Mouse (Mus musculus) bone marrow macrophage, adult 2 months (primary cell): ENCODE measurements at regions not wholly inside any gene's neighbourhood (a gene's known extent, or its start where the extent isn't known, plus 50 kb on each side); places are given as distances from the start of the nearest gene placed in this dataset.

ENCODE experiments used
- CTCF ChIP-seq: IDR thresholded peaks from 2 replicates; pipeline ENCODE4 v1.5.1; 2012; ENCODE audit warnings: low read depth, mild to moderate bottlenecking, low read length, moderate library complexity
- POLR2A ChIP-seq: IDR thresholded peaks from 2 replicates; pipeline ENCODE4 v1.6.1; 2012; ENCODE audit warnings: mild to moderate bottlenecking, low read depth, low read length, borderline replicate concordance

GRCm38 (mm10) chr16:24094566-24094965 is 105.9 kb upstream of the Bcl6 start:
- TF ChIP-seq CTCF (no peak), POLR2A (no peak)
